Mouse (Mus musculus) cortical plate, adult 2 months (tissue): ENCODE data around the gene Fli1. TPM values are rescaled to one million over a fixed set of nuclear protein-coding genes. Genes with fewer than 3 reads are reported as not detected.

Experiments
- H3K27ac ChIP-seq: fragments of 200-500 bp; 2 replicates; pipeline ENCODE4 v1.5.1; 2012; ENCODE audit warnings: low read length, control low read depth, inconsistent platforms; ENCODE audit not compliant: insufficient read depth
- H3K4me1 ChIP-seq: fragments of 200-500 bp; 2 replicates; pipeline ENCODE4 v1.6.1; 2011; ENCODE audit warnings: low read length; ENCODE audit not compliant: control insufficient read depth, insufficient read depth
- H3K4me3 ChIP-seq: fragments of 200-500 bp; 2 replicates; pipeline ENCODE4 v1.5.1; 2011; ENCODE audit warnings: mild to moderate bottlenecking, low read length, control low read depth; ENCODE audit not compliant: insufficient read depth
- CTCF ChIP-seq: fragments of 200-500 bp; IDR thresholded peaks from 2 replicates; pipeline ENCODE4 v1.5.1; 2011; ENCODE audit warnings: mild to moderate bottlenecking, control low read depth, low read length; ENCODE audit not compliant: insufficient read depth; ENCODE audit errors: extremely low read depth
- POLR2A ChIP-seq: fragments of 200-500 bp; IDR thresholded peaks from 2 replicates; pipeline ENCODE4 v1.6.1; 2011; ENCODE audit warnings: mild to moderate bottlenecking, low read length, control low read depth; ENCODE audit not compliant: insufficient read depth; ENCODE audit errors: extremely low read depth
- polyA plus RNA-seq: library from polyadenylated mRNA; depleted of rRNA; stranded (reverse); fragments of >200 nt; gene quantifications from 2 replicates; pipeline ENCODE4 v1.2.3, GENCODE M21; 2012

The Fli1 gene
- polyA plus RNA-seq, 1 experiment = 3.7 TPM

DNA sequence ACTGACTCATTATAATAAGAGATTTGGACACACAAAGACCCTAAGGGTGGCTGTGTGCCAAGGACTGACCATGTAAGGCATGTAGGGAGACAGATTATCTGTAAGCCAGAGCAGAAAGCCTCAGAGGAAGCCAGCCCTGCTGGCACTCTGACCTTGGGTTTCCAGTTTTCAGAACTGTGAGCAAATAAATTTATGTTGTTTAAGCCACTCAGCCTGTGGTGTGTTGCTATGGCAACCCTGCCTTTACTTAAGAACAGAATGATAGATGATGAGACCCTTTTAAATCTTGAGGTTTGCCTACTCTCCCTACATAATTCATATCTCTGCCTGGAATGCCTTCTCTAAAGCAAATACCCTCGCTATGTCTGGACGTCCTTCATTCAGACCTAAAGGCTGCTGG, 64.6 kb downstream of the Fli1 start:
- TF ChIP-seq POLR2A (no peak), CTCF (no peak)
- H3K4me3 ChIP-seq = no peak overlapping the region
- H3K27ac ChIP-seq = no peak overlapping the region
- no peaks in the 10 kb centered on the region for H3K4me1 ChIP-seq

DNA sequence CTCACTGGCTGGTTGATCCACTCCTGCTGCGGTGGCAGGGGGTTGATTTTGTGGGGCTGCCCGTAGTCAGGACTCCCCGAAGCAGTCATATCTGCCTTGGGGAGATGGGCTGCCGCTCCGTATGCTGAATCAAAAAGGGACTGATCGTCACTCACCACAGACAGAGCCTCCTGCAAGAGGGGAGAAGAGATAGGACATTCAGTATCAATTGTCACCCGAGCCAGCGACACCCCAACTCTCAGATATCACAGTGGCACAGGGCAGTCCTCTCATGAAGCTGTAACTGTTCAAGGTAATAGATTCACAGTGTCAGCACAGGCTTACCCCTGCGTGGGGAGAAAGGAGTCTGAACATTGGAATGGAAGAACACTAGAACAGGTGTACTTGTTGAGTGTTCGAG, 66.1 kb downstream of the Fli1 start:
- Histone ChIP-seq H3K4me3 (no peak overlapping the region), H3K4me1 (no peaks in the 10 kb centered on the region), H3K27ac (no peak overlapping the region)
- TF ChIP-seq POLR2A (no peak), CTCF (no peak)

DNA sequence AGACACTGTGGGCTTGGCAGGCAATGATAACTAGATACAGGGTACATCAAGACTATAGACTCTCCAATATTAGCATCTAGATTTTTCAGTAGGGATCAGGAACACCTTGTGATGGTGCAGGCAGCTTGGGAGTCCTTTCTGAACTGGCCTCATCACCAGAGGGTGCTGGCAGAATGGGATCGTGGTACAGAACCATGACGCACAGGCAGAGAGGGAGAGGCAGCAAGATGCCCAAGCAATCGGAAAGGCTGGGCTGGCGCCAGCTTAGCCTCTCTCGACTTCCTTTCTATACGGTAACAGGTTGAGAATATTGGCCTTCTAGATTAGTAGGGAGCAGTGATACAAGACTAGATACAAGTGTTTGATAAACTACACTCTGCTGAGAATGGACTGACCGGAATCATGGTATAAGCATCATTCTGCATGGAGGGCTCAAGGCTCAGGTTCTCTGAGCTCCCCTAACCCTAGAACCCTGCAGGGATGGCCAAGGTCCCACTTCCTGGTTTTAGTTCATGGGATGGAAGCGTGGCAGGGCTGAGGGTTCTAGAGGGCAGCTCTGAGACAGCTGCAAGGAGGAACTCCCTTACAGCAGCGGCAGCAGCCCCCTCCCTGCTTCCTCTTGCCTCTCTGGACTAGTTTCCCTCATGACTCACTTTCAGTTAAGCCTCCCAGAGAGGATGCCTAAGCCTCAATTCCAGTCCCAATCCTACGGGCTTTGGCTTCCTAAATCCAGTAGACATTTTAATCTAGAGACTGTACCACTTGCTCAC, 67.9 kb downstream of the Fli1 start:
- H3K4me1 ChIP-seq = no peaks in the 10 kb centered on the region
- no peak overlapping the region for H3K27ac ChIP-seq
- no peak overlapping the region for H3K4me3 ChIP-seq
- no peak for TF ChIP-seq POLR2A
- TF ChIP-seq CTCF = no peak

DNA sequence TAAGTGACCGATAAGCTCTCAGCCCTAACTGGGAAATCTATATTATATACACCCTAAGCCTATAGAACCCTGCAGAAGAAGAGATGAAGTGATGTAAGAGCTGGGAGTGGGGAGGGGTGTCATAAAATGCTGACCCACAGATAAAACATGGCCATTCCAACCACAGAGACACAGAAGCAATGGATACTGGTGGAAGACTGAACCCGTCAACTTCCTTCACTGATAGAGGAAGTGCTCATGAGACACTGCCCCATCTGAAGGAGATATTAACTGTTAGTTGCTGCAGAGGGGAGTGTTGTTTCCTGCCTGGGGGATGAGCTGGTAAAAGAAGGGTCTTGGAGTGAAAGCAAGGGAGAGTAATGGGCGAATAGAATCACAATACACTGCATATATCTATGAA, 70.3 kb downstream of the Fli1 start:
- no peak for TF ChIP-seq POLR2A
- TF ChIP-seq CTCF = no peak
- no peak overlapping the region for H3K27ac ChIP-seq
- no peaks in the 10 kb centered on the region for H3K4me1 ChIP-seq
- no peak overlapping the region for H3K4me3 ChIP-seq

DNA sequence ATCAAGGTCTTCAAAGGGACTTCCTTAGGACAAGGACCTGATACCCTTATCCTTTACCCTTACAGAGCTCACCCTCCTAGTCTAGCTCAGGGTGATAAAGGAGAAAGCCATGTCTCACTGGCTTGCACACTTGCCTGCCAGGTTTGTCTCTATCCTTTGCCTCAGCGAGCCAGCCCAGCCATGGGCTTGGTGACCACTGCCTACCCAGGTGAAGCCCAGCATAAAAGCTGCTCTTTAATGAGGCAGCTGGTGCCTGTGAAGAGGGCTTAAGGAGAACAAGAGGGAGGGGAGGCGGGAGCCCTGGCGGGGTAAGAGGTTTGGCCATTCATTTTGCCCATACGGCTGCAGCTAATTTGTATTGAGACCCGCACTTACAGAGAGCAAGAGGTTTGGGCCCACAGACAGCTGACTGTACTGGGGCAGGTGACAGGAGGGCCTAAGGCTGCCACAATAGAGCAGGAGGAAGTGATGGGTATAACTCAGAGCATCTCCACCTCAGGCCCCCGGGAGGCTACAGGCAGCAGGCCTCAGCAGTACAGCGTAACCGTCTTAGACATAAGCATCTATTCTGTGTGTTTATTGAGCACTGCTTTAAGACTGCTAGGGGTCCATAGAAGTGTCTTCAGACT, 73.4 kb downstream of the Fli1 start:
- TF ChIP-seq CTCF (no peak), POLR2A (no peak)
- no peaks in the 10 kb centered on the region for H3K4me1 ChIP-seq
- H3K4me3 ChIP-seq = no peak overlapping the region
- no peak overlapping the region for H3K27ac ChIP-seq

DNA sequence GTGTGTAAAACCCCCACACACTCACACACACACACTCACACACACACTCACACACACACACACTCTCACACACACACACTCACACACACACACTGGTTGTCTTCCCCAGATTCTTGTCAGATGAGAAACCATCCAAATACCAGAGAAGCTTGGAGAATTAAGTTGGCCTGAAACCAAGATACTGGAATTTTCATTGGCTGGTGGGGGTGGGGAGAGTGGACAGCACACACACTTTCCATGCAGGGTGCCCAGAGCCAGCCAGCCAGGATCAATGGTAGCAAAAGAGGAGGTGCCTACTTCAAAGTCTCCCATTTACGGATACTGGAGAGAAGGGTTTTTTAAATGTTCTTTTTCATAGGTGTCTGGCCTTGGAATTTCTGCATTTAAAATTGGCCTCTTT, 74.3 kb downstream of the Fli1 start:
- H3K4me3 ChIP-seq = no peak overlapping the region
- no peaks in the 10 kb centered on the region for H3K4me1 ChIP-seq
- H3K27ac ChIP-seq = no peak overlapping the region
- TF ChIP-seq POLR2A (no peak), CTCF (no peak)

DNA sequence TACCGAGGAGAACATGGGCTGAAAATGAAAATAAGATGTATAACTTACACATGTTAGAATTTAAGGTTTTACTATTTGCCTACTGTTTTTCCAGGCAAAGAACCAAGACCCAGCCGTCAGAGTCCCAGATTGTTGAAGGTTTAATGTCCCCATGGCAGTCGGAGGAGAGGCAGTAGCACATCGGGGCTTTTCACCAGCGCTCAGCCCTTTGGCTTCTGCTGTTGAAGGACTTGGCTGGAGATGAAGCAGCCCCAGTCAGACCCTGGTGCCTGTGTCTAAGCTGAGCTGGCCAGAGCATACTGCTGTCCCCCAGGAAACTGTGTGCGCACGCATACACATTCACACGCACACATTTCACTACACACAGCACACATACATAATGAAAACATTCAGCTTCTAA, 75.2 kb downstream of the Fli1 start:
- Histone ChIP-seq H3K27ac (no peak overlapping the region), H3K4me3 (no peak overlapping the region), H3K4me1 (no peaks in the 10 kb centered on the region)
- no peak for TF ChIP-seq CTCF

DNA sequence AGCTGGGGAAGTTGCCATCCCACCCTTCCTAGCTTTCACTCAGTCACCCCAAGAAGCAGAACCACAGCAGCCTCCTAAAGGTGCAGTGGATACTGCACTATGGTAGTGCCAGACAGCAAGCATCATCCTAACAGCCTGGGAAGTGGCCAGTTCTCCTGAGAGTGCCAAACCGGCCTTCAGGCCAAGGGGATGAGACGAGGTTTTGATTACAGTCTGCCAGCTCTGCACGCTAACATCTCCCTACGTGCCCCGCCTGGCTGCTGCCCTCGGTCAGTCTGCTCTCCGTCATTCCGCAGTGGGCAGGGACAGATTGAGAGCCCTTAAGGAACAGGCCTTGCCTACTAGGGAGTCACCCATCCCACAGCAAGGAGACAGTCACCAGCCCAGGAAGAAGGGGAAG, 75.8 kb downstream of the Fli1 start:
- Histone ChIP-seq H3K27ac (no peak overlapping the region), H3K4me1 (no peaks in the 10 kb centered on the region), H3K4me3 (no peak overlapping the region)
- TF ChIP-seq POLR2A = no peak
- no peak for TF ChIP-seq CTCF

DNA sequence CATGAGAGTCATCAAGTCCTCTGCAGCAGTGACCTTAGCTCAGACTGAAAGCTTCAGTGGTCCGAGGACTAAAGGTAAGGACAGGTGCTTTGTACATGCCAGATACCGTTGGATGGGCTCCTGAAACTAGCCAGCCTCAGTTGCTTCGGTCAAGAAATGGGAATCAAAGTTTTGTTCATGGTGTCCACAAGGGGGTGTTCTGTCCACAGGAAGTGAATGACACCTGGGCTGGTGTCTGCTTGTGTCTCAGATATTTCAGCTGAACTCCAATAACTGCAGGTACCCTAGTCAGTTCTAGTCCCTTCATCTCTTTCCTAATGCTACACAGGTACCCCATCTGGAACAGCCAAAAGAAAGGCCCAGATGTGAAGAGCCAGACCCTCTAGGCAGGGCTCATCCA, 86.0 kb downstream of the Fli1 start:
- Histone ChIP-seq H3K4me3 (no peak overlapping the region), H3K4me1 (no peaks in the 10 kb centered on the region), H3K27ac (no peak overlapping the region)
- TF ChIP-seq CTCF (no peak), POLR2A (no peak)

DNA sequence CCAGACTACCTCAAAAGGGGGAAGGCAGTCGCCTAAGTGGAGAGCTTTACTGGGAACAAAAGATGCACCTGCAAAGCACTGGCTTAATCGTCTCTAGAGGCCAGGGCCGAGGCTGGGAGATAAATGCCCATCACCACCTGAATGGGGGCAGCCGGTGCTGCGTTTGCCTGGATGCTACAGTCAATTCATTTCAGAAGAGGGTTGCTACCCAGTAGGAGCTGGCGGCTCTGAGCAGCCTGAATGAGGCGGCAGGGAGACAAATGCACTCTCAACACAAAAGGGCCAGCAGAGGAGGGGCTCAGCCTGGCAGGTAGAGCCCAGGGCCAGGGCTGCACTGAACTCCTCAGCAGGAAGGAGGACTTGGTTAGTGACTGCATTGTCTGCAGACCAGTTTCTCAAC, 92.5 kb downstream of the Fli1 start:
- Histone ChIP-seq H3K27ac (no peak overlapping the region), H3K4me3 (no peak overlapping the region), H3K4me1 (no peaks in the 10 kb centered on the region)
- TF ChIP-seq CTCF (no peak), POLR2A (no peak)

DNA sequence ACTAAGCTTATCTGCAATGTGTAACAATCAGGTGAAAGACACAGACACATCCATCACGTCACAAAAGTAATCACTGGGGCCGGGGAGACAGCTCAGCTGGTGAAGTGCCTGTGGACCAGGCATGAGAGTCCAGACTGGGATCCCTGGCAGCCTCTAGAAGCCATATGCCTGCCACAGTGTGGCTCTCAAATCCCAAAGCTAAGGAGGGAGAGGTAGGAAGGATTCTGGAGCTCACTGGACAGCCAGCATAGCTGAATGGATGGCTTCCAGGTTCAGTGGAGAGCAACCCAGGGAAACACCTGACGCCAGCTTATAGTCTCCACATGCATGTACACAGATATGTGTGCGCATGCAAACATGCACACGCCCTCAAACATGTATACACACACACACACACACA, 93.9 kb downstream of the Fli1 start:
- no peak overlapping the region for H3K27ac ChIP-seq
- no peak overlapping the region for H3K4me3 ChIP-seq
- H3K4me1 ChIP-seq = no peaks in the 10 kb centered on the region
- TF ChIP-seq CTCF (no peak), POLR2A (no peak)
